18 mouse cellular contexts compared by ENCODE assay signal in genomic region chr16:93418246-93418645, GRCm38 (mm10).
DNase-seq lines count a peak whose midpoint lies in the region; ATAC-seq lines count a peak whose summit lies in the region.
"Had no signal": no experiment of that assay in that cellular context is flagged by ENCODE, and none has a peak within 500 bp of the region (broad histone marks: within the 10 kb centered on the region; RNA-seq: fewer than 3 reads in every experiment).

No protein-coding gene starts in this region.

- 30% methylated on average over 8 of the region's 8 CpGs for WGBS in liver, embryonic 15.5 days (ENCODE audit: insufficient replicate concordance)

- H3K36me3 ChIP-seq in liver, embryonic 15.5 days (replicated peaks): no peaks in the 10 kb centered on the region
- H3K36me3 ChIP-seq: embryonic facial prominence, embryonic 15.5 days; G1E; neural tube, embryonic 13.5 days had no signal

- H3K4me2 ChIP-seq in liver, embryonic 15.5 days: peak overlapping the region; percentile 43
- H3K4me2 ChIP-seq: embryonic facial prominence, embryonic 15.5 days; hindbrain, embryonic 14.5 days; lung, embryonic 14.5 days; neural tube, embryonic 13.5 days had no signal

- peak; percentile 4 for DNase-seq in layer of hippocampus, adult 9-11 months
- no peak for DNase-seq in layer of hippocampus, postnatal 25 days (ENCODE audit: extremely low spot score in 1 of 2, low spot score in 1 of 2)
- peak; percentile 58 for DNase-seq in c-Kit-positive CD71-positive TER-119-negative erythroid progenitor cells, embryonic 14.5 days (ENCODE audit: low read depth)
- no peak for DNase-seq in frontal cortex, postnatal 10 days (ENCODE audit: low spot score in 2 of 2)
- no peak for DNase-seq in kidney, postnatal 10 days
- no peak for DNase-seq in right cerebral cortex, adult 18-20 months
- DNase-seq: cerebellum, adult 8-10 months; lung, embryonic 14.5 days; right cerebral cortex, postnatal 14 days; thymus, postnatal 36 days had no signal

- peak; percentile 69 for ATAC-seq in erythroblast, adult 5-6 weeks (replicated peaks; ENCODE audit: low FRiP score, poor library complexity, severe bottlenecking)
- peak; percentile 92 for ATAC-seq in liver, embryonic 15.5 days (ENCODE audit: insufficient read depth)
- ATAC-seq: forebrain, embryonic 14.5 days; intestine, postnatal 0 days had no signal

- peak overlapping the region; percentile 81 for H3K27ac ChIP-seq in liver, embryonic 15.5 days (replicated peaks)
- H3K27ac ChIP-seq: embryonic facial prominence, embryonic 15.5 days; hindbrain, embryonic 14.5 days; neural tube, embryonic 13.5 days had no signal

- peaks cover 33% of the 10 kb centered on the region for H3K4me1 ChIP-seq in liver, embryonic 15.5 days (replicated peaks)

- H3K4me3 ChIP-seq in liver, embryonic 15.5 days (replicated peaks): no peak overlapping the region
- H3K4me3 ChIP-seq: embryonic facial prominence, embryonic 15.5 days; neural tube, embryonic 13.5 days had no signal

- no peaks in the 10 kb centered on the region for H3K9me3 ChIP-seq in liver, embryonic 15.5 days (replicated peaks)
- H3K9me3 ChIP-seq: embryonic facial prominence, embryonic 15.5 days; G1E; neural tube, embryonic 13.5 days had no signal

- no peak overlapping the region for H3K9ac ChIP-seq in liver, embryonic 15.5 days
- H3K9ac ChIP-seq: embryonic facial prominence, embryonic 15.5 days; hindbrain, embryonic 14.5 days; lung, embryonic 14.5 days; neural tube, embryonic 13.5 days had no signal

- H3K27me3 ChIP-seq in liver, embryonic 15.5 days: peaks cover under 1% of the 10 kb centered on the region; the same call in 1 of the 2 replicates
- H3K27me3 ChIP-seq: neural tube, embryonic 13.5 days had no signal

Comparison
In these comparisons a context has a peak if more than half of its experiments do, and no peak if none do; other contexts are left out.
1. DNase-seq: peak in layer of hippocampus, adult 9-11 months (single experiment) and c-Kit-positive CD71-positive TER-119-negative erythroid progenitor cells, embryonic 14.5 days (single experiment); none in layer of hippocampus, postnatal 25 days (0 of 2), frontal cortex, postnatal 10 days (0 of 2), kidney, postnatal 10 days (single experiment) and right cerebral cortex, adult 18-20 months (single experiment).